Mouse (Mus musculus): ENCODE data around the gene Ksr2. TPM values are rescaled to one million over a fixed set of nuclear protein-coding genes. Genes with fewer than 3 reads are reported as not detected.

Ksr2 gene
- polyA plus RNA-seq, 1 experiment from 2014 or later: 0.36 TPM

- H3K4me3 ChIP-seq (ENCODE audit: low read depth, low read length): no peak overlapping the region
- DNase-seq (peak; percentile 60), ATAC-seq (ENCODE audit: insufficient read depth) (no peak)
- H3K36me3 ChIP-seq (ENCODE audit: insufficient read depth): no peaks in the 10 kb centered on the region
- WGBS: 27% methylated on average over 6 of the region's 6 CpGs
- TF ChIP-seq CTCF (IDR thresholded peaks at IDR 0.05; ENCODE audit: low read depth): no peak
- no peak overlapping the region for H3K4me2 ChIP-seq
- H3K9ac ChIP-seq: no peak overlapping the region
- no peak overlapping the region for H3K27ac ChIP-seq (ENCODE audit: low read depth)
- H3K27me3 ChIP-seq (ENCODE audit: insufficient read depth, low read length): no peaks in the 10 kb centered on the region
- peaks cover 3% of the 10 kb centered on the region for H3K4me1 ChIP-seq (ENCODE audit: insufficient read depth)
- H3K9me3 ChIP-seq (ENCODE audit: low read depth, low read length): peaks cover 3% of the 10 kb centered on the region; the same call in 1 of the 2 replicates
These were observed 295.5 kb downstream of the Ksr2 start for GRCm38 (mm10) chr5:117709306-117709705.

- WGBS: 39% methylated on average over 10 of the region's 10 CpGs
- Histone ChIP-seq H3K36me3 (ENCODE audit: insufficient read depth) (no peaks in the 10 kb centered on the region), H3K4me1 (ENCODE audit: insufficient read depth) (peaks cover 3% of the 10 kb centered on the region), H3K9ac (no peak overlapping the region), H3K27ac (ENCODE audit: low read depth) (peak overlapping the region; percentile 62), H3K4me3 (ENCODE audit: low read depth, low read length) (no peak overlapping the region), H3K9me3 (ENCODE audit: low read depth, low read length) (peaks cover 3% of the 10 kb centered on the region; the same call in 1 of the 2 replicates), H3K4me2 (peak overlapping the region; percentile 27; the same call in 1 of the 2 replicates), H3K27me3 (ENCODE audit: insufficient read depth, low read length) (no peaks in the 10 kb centered on the region)
- ATAC-seq (ENCODE audit: insufficient read depth): peak; percentile 33; the same call in 1 of the 2 replicates
- peak; percentile 61 for DNase-seq
- no peak for TF ChIP-seq CTCF (IDR thresholded peaks at IDR 0.05; ENCODE audit: low read depth)
These were observed 297.8 kb downstream of the Ksr2 start for GRCm38 (mm10) chr5:117711636-117712035.

- H3K4me2 ChIP-seq: peak overlapping the region; percentile 27; the same call in 1 of the 2 replicates
- no peak for TF ChIP-seq CTCF (IDR thresholded peaks at IDR 0.05; ENCODE audit: low read depth)
These were observed 298.4 kb downstream of the Ksr2 start for GRCm38 (mm10) chr5:117712207-117712606.

DNA sequence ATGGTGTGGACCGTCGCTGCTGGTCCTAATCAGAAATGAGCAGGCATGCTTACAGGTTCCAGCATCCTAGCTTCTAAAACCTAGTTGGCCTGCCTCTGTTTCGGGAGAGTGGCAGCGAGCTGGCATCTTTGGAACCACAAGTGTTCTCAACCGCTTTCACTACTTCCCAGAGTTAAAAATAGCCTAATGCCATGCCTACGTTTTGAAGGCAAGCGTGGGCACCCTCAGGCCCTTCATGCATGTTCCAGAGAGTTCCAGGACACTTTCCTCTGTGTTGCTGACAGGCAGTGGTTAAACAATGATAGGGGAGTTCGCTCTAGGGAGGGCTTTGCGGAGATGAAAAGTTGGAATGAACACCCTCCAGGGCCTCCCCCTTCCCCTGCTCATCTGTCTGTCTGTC, 303.3 kb downstream of the Ksr2 start:
- Histone ChIP-seq H3K4me1 (ENCODE audit: insufficient read depth) (peaks cover 3% of the 10 kb centered on the region; the same call in 1 of the 2 replicates), H3K27me3 (ENCODE audit: insufficient read depth, low read length) (no peaks in the 10 kb centered on the region), H3K4me3 (ENCODE audit: low read depth, low read length) (no peak overlapping the region), H3K4me2 (no peak overlapping the region), H3K9ac (no peak overlapping the region), H3K36me3 (ENCODE audit: insufficient read depth) (no peaks in the 10 kb centered on the region), H3K9me3 (ENCODE audit: low read depth, low read length) (no peaks in the 10 kb centered on the region), H3K27ac (ENCODE audit: low read depth) (no peak overlapping the region)
- WGBS: 80% methylated on average over 9 of the region's 9 CpGs
- TF ChIP-seq CTCF (IDR thresholded peaks at IDR 0.05; ENCODE audit: low read depth): no peak
- DNase-seq: no peak
- no peak for ATAC-seq (ENCODE audit: insufficient read depth)

More at GRCm38 (mm10) chr5:117712207-117712606, 298.4 kb downstream of the Ksr2 start:
- no peaks in the 10 kb centered on the region for H3K36me3 ChIP-seq (ENCODE audit: insufficient read depth)
- ATAC-seq (ENCODE audit: insufficient read depth): peak; percentile 82
- H3K27me3 ChIP-seq (ENCODE audit: insufficient read depth, low read length): no peaks in the 10 kb centered on the region
- H3K9me3 ChIP-seq (ENCODE audit: low read depth, low read length): peaks cover 3% of the 10 kb centered on the region; the same call in 1 of the 2 replicates
- H3K4me3 ChIP-seq (ENCODE audit: low read depth, low read length): no peak overlapping the region
- H3K27ac ChIP-seq (ENCODE audit: low read depth): peak overlapping the region; percentile 62
- DNase-seq: peak; percentile 96
- H3K4me1 ChIP-seq (ENCODE audit: insufficient read depth): peaks cover 3% of the 10 kb centered on the region
- no peak overlapping the region for H3K9ac ChIP-seq
- WGBS: 25% methylated on average over 12 of the region's 12 CpGs

DNA sequence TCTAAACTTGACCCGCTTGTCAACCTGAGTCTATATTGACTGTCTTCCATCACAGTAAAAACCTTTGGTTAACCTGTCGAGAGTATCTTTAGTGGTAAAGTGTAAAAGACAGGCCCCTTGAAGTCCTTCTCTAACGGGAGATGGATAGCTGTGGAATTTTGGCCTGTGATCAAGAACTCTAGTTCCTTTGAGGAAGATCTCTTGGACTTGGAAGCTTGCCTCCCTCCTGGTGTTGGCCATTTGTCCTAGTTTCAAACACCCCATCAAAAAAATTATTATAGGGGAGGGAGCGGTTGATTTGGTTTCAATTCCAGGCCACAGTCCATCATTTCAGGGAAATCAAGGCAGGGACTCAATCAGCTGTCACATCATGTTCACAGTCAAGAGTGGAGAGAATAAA, 309.5 kb downstream of the Ksr2 start:
- Histone ChIP-seq H3K36me3 (ENCODE audit: insufficient read depth) (no peaks in the 10 kb centered on the region), H3K9me3 (ENCODE audit: low read depth, low read length) (no peaks in the 10 kb centered on the region), H3K4me3 (ENCODE audit: low read depth, low read length) (no peak overlapping the region), H3K27ac (ENCODE audit: low read depth) (no peak overlapping the region), H3K4me2 (no peak overlapping the region), H3K9ac (no peak overlapping the region), H3K27me3 (ENCODE audit: insufficient read depth, low read length) (no peaks in the 10 kb centered on the region), H3K4me1 (ENCODE audit: insufficient read depth) (peaks cover 11% of the 10 kb centered on the region; the same call in 1 of the 2 replicates)
- ATAC-seq (ENCODE audit: insufficient read depth) (no peak), DNase-seq (peak; percentile 86)
- no peak for TF ChIP-seq CTCF (IDR thresholded peaks at IDR 0.05; ENCODE audit: low read depth)
- 33% methylated on average over 4 of the region's 4 CpGs for WGBS

- no peak overlapping the region for H3K9ac ChIP-seq
- no peaks in the 10 kb centered on the region for H3K36me3 ChIP-seq (ENCODE audit: insufficient read depth)
- no peak overlapping the region for H3K4me2 ChIP-seq
- H3K9me3 ChIP-seq (ENCODE audit: low read depth, low read length): no peaks in the 10 kb centered on the region
- H3K27ac ChIP-seq (ENCODE audit: low read depth): no peak overlapping the region
- peak; percentile 51 for DNase-seq
- H3K4me3 ChIP-seq (ENCODE audit: low read depth, low read length): no peak overlapping the region
- 34% methylated on average over 6 of the region's 6 CpGs for WGBS
- TF ChIP-seq CTCF (IDR thresholded peaks at IDR 0.05; ENCODE audit: low read depth): no peak
- H3K27me3 ChIP-seq (ENCODE audit: insufficient read depth, low read length): no peaks in the 10 kb centered on the region
- peak; percentile 35; the same call in 1 of the 2 replicates for ATAC-seq (ENCODE audit: insufficient read depth)
- H3K4me1 ChIP-seq (ENCODE audit: insufficient read depth): peaks cover 11% of the 10 kb centered on the region; the same call in 1 of the 2 replicates
These were observed 312.7 kb downstream of the Ksr2 start for GRCm38 (mm10) chr5:117726548-117726947.

- peak; percentile 20 for DNase-seq
- no peak overlapping the region for H3K27ac ChIP-seq (ENCODE audit: low read depth)
These were observed 313.3 kb downstream of the Ksr2 start for GRCm38 (mm10) chr5:117727138-117727537.

More at GRCm38 (mm10) chr5:117727138-117727537, 313.3 kb downstream of the Ksr2 start:
- no peak for TF ChIP-seq CTCF (IDR thresholded peaks at IDR 0.05; ENCODE audit: low read depth)
- H3K4me1 ChIP-seq (ENCODE audit: insufficient read depth): peaks cover 11% of the 10 kb centered on the region; the same call in 1 of the 2 replicates
- ATAC-seq (ENCODE audit: insufficient read depth): no peak
- no peak overlapping the region for H3K9ac ChIP-seq
- H3K27me3 ChIP-seq (ENCODE audit: insufficient read depth, low read length): no peaks in the 10 kb centered on the region
- no peaks in the 10 kb centered on the region for H3K36me3 ChIP-seq (ENCODE audit: insufficient read depth)
- H3K9me3 ChIP-seq (ENCODE audit: low read depth, low read length): no peaks in the 10 kb centered on the region
- no peak overlapping the region for H3K4me3 ChIP-seq (ENCODE audit: low read depth, low read length)
- WGBS: 31% methylated on average over 7 of the region's 7 CpGs
- no peak overlapping the region for H3K4me2 ChIP-seq
